Mouse (Mus musculus) MEL (cell line): ENCODE measurements around the gene Prf1.

Source experiments
- ZC3H11A ChIP-seq: IDR thresholded peaks from 2 replicates; pipeline ENCODE4 v1.6.1; 2012; ENCODE audit warnings: low read depth, mild to moderate bottlenecking, inconsistent platforms, low read length, improper control_type of control experiment
- ZMIZ1 ChIP-seq: IDR thresholded peaks from 2 replicates; pipeline ENCODE4 v1.6.1; 2012; ENCODE audit warnings: low read depth, mild to moderate bottlenecking, inconsistent platforms, low read length, improper control_type of control experiment, moderate library complexity

DNA sequence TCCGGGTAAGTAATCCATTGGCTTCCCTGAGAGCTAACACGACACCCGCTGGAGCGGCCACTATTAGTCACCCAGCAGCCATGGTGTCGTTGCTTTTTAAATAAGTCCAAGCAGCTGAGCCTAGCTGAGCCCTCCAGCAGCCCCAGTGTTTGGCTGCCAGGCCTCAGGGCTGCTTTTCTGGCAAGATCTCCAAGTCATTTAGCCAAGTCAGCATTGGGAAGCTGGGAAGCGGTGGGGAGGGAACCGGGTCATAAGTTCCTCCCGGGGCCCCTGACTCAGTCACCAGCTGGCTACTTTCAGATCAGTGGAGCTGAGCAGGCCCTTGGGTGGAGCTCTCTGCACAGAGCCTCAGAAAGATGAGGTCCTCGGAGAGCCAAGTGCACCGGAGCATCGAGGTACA, 12.4 kb upstream of the Prf1 start:
- no peak for TF ChIP-seq ZC3H11A
- no peak for TF ChIP-seq ZMIZ1
